Mouse (Mus musculus) forebrain, embryonic 13.5 days (tissue): ENCODE data around the gene Slc35g1. TPM values are rescaled to one million over a fixed set of nuclear protein-coding genes. Genes with fewer than 3 reads are reported as not detected.
A peak's percentile ranks its signal among the peaks of the same experiment; 100 is the strongest.

ENCODE experiments used
- ATAC-seq: fragments of 200-750 bp; cut with Nextera tagmentation; 2 replicates; pipeline ENCODE4 v1.8.0; 2017
- H3K27ac ChIP-seq: fragments of 300-500 bp; sonication (generic); 2 replicates; pipeline ENCODE4 v1.5.1; 2015; ENCODE audit warnings: inconsistent platforms, mild to moderate bottlenecking, moderate library complexity
- H3K27me3 ChIP-seq: fragments of 300-500 bp; sonication (generic); 2 replicates; pipeline ENCODE4 v1.6.1; 2015; ENCODE audit warnings: mild to moderate bottlenecking, inconsistent platforms
- H3K36me3 ChIP-seq: fragments of 300-500 bp; sonication (generic); 2 replicates; pipeline ENCODE4 v1.6.1; 2015; ENCODE audit warnings: mild to moderate bottlenecking, inconsistent platforms; ENCODE audit not compliant: poor library complexity, severe bottlenecking
- H3K4me1 ChIP-seq: fragments of 300-500 bp; sonication (generic); 2 replicates; pipeline ENCODE4 v1.6.1; 2015; ENCODE audit warnings: inconsistent platforms
- H3K4me2 ChIP-seq: fragments of 300-500 bp; sonication (generic); 2 replicates; pipeline ENCODE4 v1.6.1; 2015; ENCODE audit warnings: inconsistent platforms, mild to moderate bottlenecking, moderate library complexity
- H3K4me3 ChIP-seq: fragments of 300-500 bp; sonication (generic); 2 replicates; pipeline ENCODE4 v1.5.1; 2015; ENCODE audit warnings: mild to moderate bottlenecking, inconsistent platforms
- H3K9ac ChIP-seq: fragments of 300-500 bp; sonication (generic); 2 replicates; pipeline ENCODE4 v1.6.1; 2015; ENCODE audit warnings: mild to moderate bottlenecking, inconsistent platforms
- H3K9me3 ChIP-seq: fragments of 300-500 bp; sonication (generic); replicated peaks from 2 replicates; pipeline ENCODE4 v1.6.1; 2016; ENCODE audit warnings: inconsistent platforms
- WGBS: fragments of 180-500 bp; shearing (Covaris S2); methylation state at CpG from one replicate; pipeline ENCODE4 v1.1.7; 2015; 5-methylcytosine and 5-hydroxymethylcytosine counted together
- polyA plus RNA-seq: library from polyadenylated mRNA; unstranded; fragments of >200 nt; fragmentation: Nextera tagmentation; extraction: Ambion mirVana; gene quantifications from 2 replicates; pipeline ENCODE4 v1.2.1, GENCODE M21; 2015

Gene Slc35g1
- polyA plus RNA-seq, 1 experiment from 2014 or later = 2.3 TPM

DNA sequence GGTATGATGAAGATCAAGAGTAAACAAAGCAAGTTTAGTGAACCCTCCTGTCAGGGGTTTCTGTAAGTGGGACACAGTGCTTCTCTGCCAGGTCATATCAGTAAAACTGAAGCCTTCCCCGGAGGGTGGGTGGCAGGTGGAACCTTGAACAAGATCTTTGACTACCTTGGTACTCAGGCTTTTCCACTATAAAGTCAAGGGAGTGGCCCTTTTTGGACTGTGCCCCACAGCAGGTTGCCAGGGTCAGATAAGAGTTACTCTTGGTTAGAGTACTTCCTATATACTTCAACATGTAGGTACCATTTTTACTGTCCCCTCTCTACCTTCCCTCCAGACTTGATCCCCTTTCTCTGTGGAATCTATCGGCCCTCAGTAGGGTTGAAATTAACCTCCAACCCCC, 5.1 kb downstream of the Slc35g1 start:
- WGBS = 92% methylated on average over 2 of the region's 2 CpGs
- no peaks in the 10 kb centered on the region for H3K27me3 ChIP-seq
- H3K4me2 ChIP-seq = no peak overlapping the region
- H3K9ac ChIP-seq = no peak overlapping the region
- no peak for ATAC-seq
- no peaks in the 10 kb centered on the region for H3K4me1 ChIP-seq
- no peak overlapping the region for H3K4me3 ChIP-seq
- peaks cover 6% of the 10 kb centered on the region; the same call in 1 of the 2 replicates for H3K36me3 ChIP-seq
- no peak overlapping the region for H3K27ac ChIP-seq
- no peaks in the 10 kb centered on the region for H3K9me3 ChIP-seq

DNA sequence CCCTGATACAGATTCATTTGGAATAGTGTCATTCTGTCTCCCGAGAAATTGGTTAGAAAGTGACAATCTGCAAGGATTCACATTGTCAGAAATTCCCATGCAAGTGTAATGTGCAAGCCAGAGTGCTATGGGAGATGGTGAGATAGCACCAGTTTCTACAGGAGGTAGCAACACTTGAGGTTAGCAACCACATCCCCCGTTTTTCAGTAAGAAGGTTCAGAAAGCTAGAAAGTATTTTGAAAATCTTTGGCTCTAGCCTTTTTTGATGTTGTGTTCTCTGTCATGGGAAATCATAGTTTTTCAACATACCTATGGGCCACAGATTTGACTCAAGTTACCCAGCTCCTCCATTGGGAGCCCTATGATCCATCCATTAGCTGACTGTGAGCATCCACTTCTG, 5.6 kb downstream of the Slc35g1 start:
- Histone ChIP-seq H3K4me3 (no peak overlapping the region), H3K4me2 (no peak overlapping the region), H3K9me3 (no peaks in the 10 kb centered on the region), H3K27ac (no peak overlapping the region), H3K27me3 (no peaks in the 10 kb centered on the region), H3K36me3 (peaks cover 6% of the 10 kb centered on the region; the same call in 1 of the 2 replicates), H3K4me1 (no peaks in the 10 kb centered on the region), H3K9ac (no peak overlapping the region)
- ATAC-seq = no peak
- 88% methylated on average over 2 of the region's 2 CpGs for WGBS

DNA sequence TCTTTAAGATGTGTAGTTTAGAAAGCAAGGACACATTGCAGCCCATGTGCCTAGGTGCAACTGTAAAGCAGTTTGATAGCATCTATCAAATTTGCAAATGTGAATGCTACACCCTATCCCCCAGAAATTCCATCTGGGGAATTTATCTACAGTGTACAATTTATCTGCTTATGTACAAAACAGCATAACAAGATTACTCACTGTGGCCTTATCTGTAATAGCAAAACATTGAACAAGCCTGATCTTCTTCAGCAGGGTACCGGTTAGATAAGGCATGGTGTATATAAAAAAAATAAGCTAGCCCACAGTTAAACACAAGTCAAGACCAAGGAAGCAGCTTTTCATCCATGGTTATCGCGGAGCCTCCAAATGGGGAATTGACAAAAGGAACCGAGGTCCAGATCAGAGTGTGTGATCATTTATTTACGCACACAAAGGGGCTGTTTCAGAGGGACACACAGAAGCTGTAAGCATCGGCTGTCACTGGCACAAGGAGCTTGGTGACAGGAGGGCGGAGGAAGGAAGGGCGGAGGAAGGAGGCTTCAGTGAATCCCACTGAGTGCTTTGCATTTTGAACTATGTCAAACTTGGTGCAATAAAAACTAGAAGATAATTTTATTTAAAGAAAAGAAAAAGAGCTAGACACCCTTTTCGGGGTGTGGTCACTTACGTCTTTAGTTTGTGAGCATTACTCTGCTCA, 14.7 kb downstream of the Slc35g1 start:
- no peaks in the 10 kb centered on the region for H3K27me3 ChIP-seq
- no peak overlapping the region for H3K4me3 ChIP-seq
- H3K36me3 ChIP-seq = 0 out of 2 replicates have a peak, but pooled peaks cover 3% of the 10 kb centered on the region
- no peaks in the 10 kb centered on the region for H3K9me3 ChIP-seq
- ATAC-seq = no peak
- H3K4me2 ChIP-seq = no peak overlapping the region
- 83% methylated on average over 10 of the region's 10 CpGs for WGBS
- no peak overlapping the region for H3K27ac ChIP-seq
- H3K9ac ChIP-seq = no peak overlapping the region
- H3K4me1 ChIP-seq = no peaks in the 10 kb centered on the region

DNA sequence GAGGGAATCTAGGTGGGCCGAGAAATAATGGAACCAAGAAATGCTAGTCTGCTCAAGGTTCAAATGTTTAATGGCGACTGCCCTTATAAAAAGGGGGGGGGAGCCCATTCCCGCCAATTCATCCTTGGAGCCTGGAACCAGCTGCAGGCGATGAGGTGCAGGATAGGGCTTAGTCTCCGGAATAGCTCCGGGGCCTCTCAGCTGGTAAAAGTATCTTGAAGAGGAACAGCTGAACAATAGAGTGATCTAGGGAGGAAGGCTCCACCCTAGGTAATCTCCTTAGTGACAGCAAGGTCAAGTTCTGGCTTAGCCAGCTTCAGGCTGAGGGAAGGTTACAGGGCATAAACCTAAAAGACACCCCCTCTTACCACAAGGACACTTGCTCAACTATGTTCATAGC, 18.1 kb downstream of the Slc35g1 start:
- no peak for ATAC-seq
- Histone ChIP-seq H3K36me3 (0 out of 2 replicates have a peak, but pooled peaks cover under 1% of the 10 kb centered on the region), H3K4me1 (peaks cover 2% of the 10 kb centered on the region; the same call in 1 of the 2 replicates), H3K27ac (no peak overlapping the region), H3K9ac (no peak overlapping the region), H3K4me2 (no peak overlapping the region), H3K4me3 (no peak overlapping the region), H3K9me3 (no peaks in the 10 kb centered on the region), H3K27me3 (no peaks in the 10 kb centered on the region)
- WGBS = 91% methylated on average over 6 of the region's 6 CpGs

DNA sequence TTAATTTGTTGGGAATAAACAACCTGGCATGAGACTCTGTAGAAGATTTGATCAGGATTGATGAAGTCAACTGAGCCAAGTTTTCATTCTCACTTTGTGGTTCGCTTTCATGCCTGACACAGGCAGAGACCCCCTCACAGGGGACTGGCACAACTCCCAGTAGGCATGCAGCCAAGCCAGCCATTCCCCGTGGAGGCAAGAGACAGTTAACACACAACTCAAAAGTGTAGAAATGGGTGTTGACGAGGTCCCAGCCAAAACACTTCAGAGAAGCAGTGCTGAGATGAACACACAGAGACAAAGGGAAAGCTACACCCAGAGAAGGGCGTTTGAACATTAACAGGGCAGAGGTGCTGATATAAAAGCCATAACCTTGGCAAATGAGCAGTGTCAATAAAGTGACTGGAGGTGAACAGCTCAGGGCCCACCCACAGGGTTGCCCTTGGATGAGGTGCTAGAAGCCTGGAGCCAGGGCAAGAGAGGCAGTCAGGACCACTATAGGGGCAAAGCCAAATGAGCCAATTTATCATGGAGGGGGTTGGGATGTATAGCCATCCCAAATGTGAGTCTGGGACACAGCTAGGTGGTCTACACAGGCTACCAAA, 23.1 kb downstream of the Slc35g1 start:
- 42% methylated on average over 4 of the region's 4 CpGs for WGBS
- Histone ChIP-seq H3K4me2 (no peak overlapping the region), H3K27me3 (no peaks in the 10 kb centered on the region), H3K4me3 (no peak overlapping the region), H3K9me3 (no peaks in the 10 kb centered on the region), H3K27ac (peak overlapping the region; percentile 10; the same call in 1 of the 2 replicates), H3K4me1 (peaks cover 11% of the 10 kb centered on the region), H3K36me3 (no peaks in the 10 kb centered on the region), H3K9ac (no peak overlapping the region)
- peak; percentile 45; the same call in 1 of the 2 replicates for ATAC-seq

DNA sequence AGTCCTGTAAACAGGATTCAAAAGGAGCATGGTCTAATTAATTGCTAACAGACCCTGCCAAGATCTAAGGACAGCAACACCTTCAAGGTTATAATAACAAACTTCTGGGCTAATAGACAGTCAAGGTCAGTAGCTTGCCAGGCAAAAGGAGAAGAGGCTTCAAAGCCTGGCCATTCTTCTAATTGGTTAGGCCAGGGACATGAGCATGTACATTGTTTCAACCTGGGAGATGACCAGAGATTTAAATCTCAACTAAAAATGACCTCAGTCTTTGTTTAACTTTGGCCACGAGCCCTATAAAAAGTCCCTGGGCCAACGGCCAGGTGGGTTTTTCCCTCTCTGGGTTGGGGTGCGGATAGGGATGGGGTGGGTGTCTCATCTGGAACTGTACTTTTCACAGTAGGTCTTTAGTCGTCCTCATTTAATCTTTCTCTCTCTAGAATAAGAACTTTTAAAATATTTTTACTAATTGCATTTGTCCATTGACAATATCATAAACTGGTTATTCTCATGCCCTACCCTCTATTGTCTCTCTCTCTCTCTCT, 25.0 kb downstream of the Slc35g1 start:
- Histone ChIP-seq H3K36me3 (no peaks in the 10 kb centered on the region), H3K4me1 (peaks cover 11% of the 10 kb centered on the region), H3K27me3 (no peaks in the 10 kb centered on the region), H3K9me3 (no peaks in the 10 kb centered on the region), H3K27ac (no peak overlapping the region), H3K4me2 (no peak overlapping the region), H3K9ac (no peak overlapping the region), H3K4me3 (no peak overlapping the region)
- no peak for ATAC-seq
- 78% methylated on average over 4 of the region's 4 CpGs for WGBS

DNA sequence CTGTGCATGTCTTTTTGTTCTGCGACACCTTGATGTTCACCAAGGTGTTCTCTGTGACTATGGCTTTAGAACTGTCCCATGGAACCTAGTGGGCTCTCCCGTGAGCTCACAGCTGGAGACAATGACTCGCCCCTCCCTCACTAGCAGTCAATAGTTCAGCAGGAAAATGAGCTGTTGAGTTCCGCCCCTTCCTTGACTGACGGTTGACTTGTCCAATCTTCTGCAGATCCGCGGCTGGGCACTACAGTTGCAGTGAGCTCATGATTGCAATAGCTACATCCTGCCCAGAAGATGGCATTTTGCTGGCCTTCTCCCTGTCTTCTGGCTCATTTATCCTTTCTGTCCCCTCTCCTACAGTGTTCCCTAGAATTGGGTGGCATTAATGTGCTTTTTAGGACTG, 25.7 kb downstream of the Slc35g1 start:
- H3K27ac ChIP-seq = no peak overlapping the region
- no peak overlapping the region for H3K4me2 ChIP-seq
- no peak overlapping the region for H3K4me3 ChIP-seq
- H3K9ac ChIP-seq = no peak overlapping the region
- ATAC-seq = no peak
- H3K9me3 ChIP-seq = no peaks in the 10 kb centered on the region
- H3K4me1 ChIP-seq = peaks cover 11% of the 10 kb centered on the region
- no peaks in the 10 kb centered on the region for H3K27me3 ChIP-seq
- WGBS = 63% methylated on average over 7 of the region's 7 CpGs
- no peaks in the 10 kb centered on the region for H3K36me3 ChIP-seq

DNA sequence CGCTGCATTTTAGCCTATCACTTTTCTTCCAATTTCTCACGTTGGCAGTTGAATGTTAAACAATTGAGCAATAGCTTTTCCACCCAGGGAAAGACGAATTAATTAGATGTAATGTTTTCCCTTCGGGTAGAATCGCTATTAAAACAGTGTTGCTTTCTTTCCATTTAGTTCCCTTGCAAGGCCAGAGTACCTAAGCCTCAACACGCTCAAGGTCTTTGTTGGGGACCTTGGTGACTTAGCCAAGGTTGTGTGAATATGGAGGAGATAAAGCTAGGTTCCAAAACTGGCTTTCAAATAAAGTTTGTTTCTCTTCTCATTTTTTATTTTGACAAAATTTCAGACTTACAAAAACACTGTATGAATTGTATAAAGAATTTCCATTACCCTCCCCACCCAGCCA, 27.1 kb downstream of the Slc35g1 start:
- H3K27ac ChIP-seq = no peak overlapping the region
- ATAC-seq = no peak
- no peak overlapping the region for H3K4me2 ChIP-seq
- 36% methylated on average over 6 of the region's 6 CpGs for WGBS
- H3K4me1 ChIP-seq = peaks cover 11% of the 10 kb centered on the region
- H3K9ac ChIP-seq = no peak overlapping the region
- H3K9me3 ChIP-seq = no peaks in the 10 kb centered on the region
- H3K36me3 ChIP-seq = no peaks in the 10 kb centered on the region
- no peaks in the 10 kb centered on the region for H3K27me3 ChIP-seq
- no peak overlapping the region for H3K4me3 ChIP-seq

DNA sequence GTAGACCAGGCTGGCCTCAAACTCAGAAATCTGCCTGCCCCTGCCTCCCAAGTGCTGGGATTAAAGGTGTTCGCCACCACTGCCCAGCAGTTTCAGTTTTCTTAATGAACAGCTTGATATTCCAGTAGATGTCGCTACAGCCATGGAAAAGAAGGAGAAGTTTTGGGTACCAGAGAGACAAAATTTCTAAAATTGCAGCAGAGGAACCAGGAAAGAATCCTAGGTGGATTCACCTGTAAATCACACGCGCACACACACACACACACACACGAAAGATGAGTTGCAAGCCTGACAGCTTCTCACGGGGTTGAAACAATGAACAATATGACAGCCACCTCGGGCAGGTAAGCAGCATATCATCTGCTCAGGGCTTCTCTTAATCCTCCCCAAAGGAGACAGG, 28.1 kb downstream of the Slc35g1 start:
- no peak overlapping the region for H3K9ac ChIP-seq
- H3K4me3 ChIP-seq = no peak overlapping the region
- no peak overlapping the region for H3K27ac ChIP-seq
- H3K4me2 ChIP-seq = no peak overlapping the region
- H3K27me3 ChIP-seq = no peaks in the 10 kb centered on the region
- WGBS = 41% methylated on average over 7 of the region's 7 CpGs
- ATAC-seq = no peak
- peaks cover 9% of the 10 kb centered on the region for H3K4me1 ChIP-seq
- H3K9me3 ChIP-seq = no peaks in the 10 kb centered on the region
- no peaks in the 10 kb centered on the region for H3K36me3 ChIP-seq

DNA sequence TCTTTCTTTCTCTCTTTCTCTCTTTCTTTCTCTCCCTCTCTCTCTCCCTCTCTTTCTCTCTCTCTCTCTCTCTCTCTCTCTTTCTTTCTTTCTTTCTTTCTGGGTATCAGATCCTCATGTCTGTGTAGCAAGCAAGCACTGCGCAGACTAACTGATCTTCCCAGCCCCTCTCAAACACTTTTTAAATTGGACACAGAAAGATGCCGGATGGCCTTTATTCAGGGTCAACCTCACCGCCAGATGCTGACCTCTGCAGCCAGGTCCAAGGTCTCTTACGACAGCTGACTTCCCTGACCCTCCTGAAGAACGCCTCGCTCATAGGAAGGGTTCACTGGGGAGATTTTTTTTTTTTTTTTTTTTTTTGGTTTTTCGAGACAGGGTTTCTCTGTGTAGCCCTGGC, 28.8 kb downstream of the Slc35g1 start:
- no peak overlapping the region for H3K27ac ChIP-seq
- no peaks in the 10 kb centered on the region for H3K27me3 ChIP-seq
- H3K36me3 ChIP-seq = no peaks in the 10 kb centered on the region
- 0 out of 2 replicates have a peak, but pooled peaks cover 4% of the 10 kb centered on the region for H3K4me1 ChIP-seq
- 89% methylated on average over 6 of the region's 7 CpGs for WGBS
- H3K9me3 ChIP-seq = no peaks in the 10 kb centered on the region
- H3K4me2 ChIP-seq = no peak overlapping the region
- no peak overlapping the region for H3K4me3 ChIP-seq
- no peak for ATAC-seq
- no peak overlapping the region for H3K9ac ChIP-seq

DNA sequence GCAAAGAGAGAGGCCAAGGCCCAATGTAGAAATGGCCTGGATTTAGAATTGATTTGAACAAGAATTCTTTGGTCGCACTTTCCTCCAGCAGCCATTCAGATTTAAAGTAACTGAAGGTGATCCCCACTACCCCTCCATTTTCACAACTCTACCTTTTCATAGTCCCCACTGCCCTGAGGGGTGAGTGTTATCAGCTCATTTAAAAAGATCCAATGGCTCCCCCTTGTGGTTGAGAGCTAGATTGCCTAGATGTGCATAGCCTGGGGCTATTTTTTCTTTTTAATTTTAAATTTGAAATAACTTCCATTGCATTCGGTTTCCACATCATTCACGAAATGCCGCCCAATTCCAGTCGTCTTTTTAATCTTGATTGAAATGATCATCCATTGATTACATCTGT, 33.5 kb downstream of the Slc35g1 start:
- no peak overlapping the region for H3K4me2 ChIP-seq
- no peaks in the 10 kb centered on the region for H3K4me1 ChIP-seq
- H3K9ac ChIP-seq = no peak overlapping the region
- H3K36me3 ChIP-seq = no peaks in the 10 kb centered on the region
- H3K9me3 ChIP-seq = no peaks in the 10 kb centered on the region
- H3K27me3 ChIP-seq = no peaks in the 10 kb centered on the region
- 52% methylated on average over 5 of the region's 5 CpGs for WGBS
- H3K4me3 ChIP-seq = no peak overlapping the region
- no peak overlapping the region for H3K27ac ChIP-seq
- no peak for ATAC-seq

DNA sequence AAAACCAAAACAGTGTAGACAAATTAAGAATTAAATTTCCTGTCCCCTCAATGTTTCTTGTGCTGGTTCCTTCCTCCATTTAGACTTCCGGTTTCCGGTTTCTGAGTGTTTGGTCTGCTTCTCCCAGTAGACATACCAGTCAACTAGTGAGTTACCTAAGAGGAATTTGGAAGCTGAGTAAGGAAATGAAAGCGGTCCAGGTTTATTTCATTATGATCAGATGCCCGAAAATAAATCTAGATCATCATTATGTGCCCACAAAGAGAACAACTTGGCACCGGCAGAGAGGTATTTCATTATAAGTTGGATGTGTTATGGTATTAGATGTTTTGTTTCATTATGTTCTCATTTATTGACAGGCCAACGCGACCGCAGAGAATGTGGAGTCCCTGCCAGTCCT, 34.7 kb downstream of the Slc35g1 start:
- Histone ChIP-seq H3K27me3 (no peaks in the 10 kb centered on the region), H3K27ac (no peak overlapping the region), H3K4me1 (no peaks in the 10 kb centered on the region), H3K4me3 (no peak overlapping the region), H3K9ac (no peak overlapping the region), H3K9me3 (no peaks in the 10 kb centered on the region), H3K4me2 (no peak overlapping the region), H3K36me3 (no peaks in the 10 kb centered on the region)
- no peak for ATAC-seq
- 85% methylated on average over 8 of the region's 8 CpGs for WGBS
